9 mouse cellular contexts compared by ENCODE assay signal in genomic region chr2:24181683-24182331, GRCm38 (mm10). TPM values are rescaled to one million over a fixed set of nuclear protein-coding genes. Genes with fewer than 3 reads are reported as not detected.
DNase-seq lines count a peak whose midpoint lies in the region; ATAC-seq and TF ChIP-seq lines count a peak whose summit lies in the region.
"Not testable (repeated sequence)": the region's sequence is repeated elsewhere in the genome, so short reads cannot be mapped to it uniquely, and the experiment has no call there.
"Had no signal": no experiment of that assay in that cellular context is flagged by ENCODE, and none has a peak within 500 bp of the region (broad histone marks: within the 10 kb centered on the region; RNA-seq: fewer than 3 reads in every experiment).

No protein-coding gene starts in this region.

- not testable (repeated sequence) for H3K4me1 ChIP-seq in hindbrain, embryonic 15.5 days (replicated peaks); liver, embryonic 14.5 days (replicated peaks; ENCODE audit: control insufficient read depth in 2 of 2, insufficient read depth in 2 of 2, low read length in 1 of 2); midbrain, postnatal 0 days (ENCODE audit: insufficient read depth, low read length); stomach, postnatal 0 days (replicated peaks; ENCODE audit: control insufficient read depth, insufficient read depth)

- H3K9ac ChIP-seq in hindbrain, embryonic 15.5 days = peak overlapping the region; percentile 14; the same call in 1 of the 2 replicates
- H3K9ac ChIP-seq in liver, embryonic 14.5 days (replicated peaks); midbrain, postnatal 0 days (replicated peaks; ENCODE audit: low read length, poor library complexity, severe bottlenecking); stomach, postnatal 0 days (ENCODE audit: low read length): not testable (repeated sequence)

- not testable (repeated sequence) for H3K36me3 ChIP-seq in hindbrain, embryonic 15.5 days; liver, embryonic 14.5 days (replicated peaks; ENCODE audit: control insufficient read depth, insufficient read depth, low read depth); midbrain, postnatal 0 days (ENCODE audit: insufficient read depth, low read length); stomach, postnatal 0 days (ENCODE audit: control insufficient read depth, insufficient read depth, low read length)

- intact Hi-C loops in gastrocnemius, adult 2 months (cut with DNase I) = not testable (repeated sequence)

- H3K27ac ChIP-seq in gastrocnemius, adult 2 months; hindbrain, embryonic 15.5 days (replicated peaks); liver, embryonic 14.5 days; midbrain, postnatal 0 days (ENCODE audit: low read depth, low read length); stomach, postnatal 0 days (replicated peaks): not testable (repeated sequence)

- not testable (repeated sequence) for H3K4me3 ChIP-seq in gastrocnemius, adult 2 months; hindbrain, embryonic 15.5 days; liver, embryonic 14.5 days (ENCODE audit: insufficient read depth in 1 of 2, low read depth in 2 of 2, low read length in 2 of 2); midbrain, postnatal 0 days (ENCODE audit: low read depth, low read length); stomach, postnatal 0 days (ENCODE audit: low read depth, low read length)

- ATAC-seq in hindbrain, embryonic 15.5 days (ENCODE audit: low FRiP score, low read depth) = peak; percentile 93
- not testable (repeated sequence) for ATAC-seq in liver, embryonic 14.5 days (ENCODE audit: insufficient read depth); stomach, postnatal 0 days (ENCODE audit: low FRiP score, low TSS enrichment)
- peak; percentile 74 for ATAC-seq in midbrain, postnatal 0 days (ENCODE audit: low FRiP score)

- H3K4me2 ChIP-seq in hindbrain, embryonic 15.5 days = peak overlapping the region; percentile 35
- not testable (repeated sequence) for H3K4me2 ChIP-seq in liver, embryonic 14.5 days (ENCODE audit: low read depth); stomach, postnatal 0 days (replicated peaks; ENCODE audit: low read depth)
- peak overlapping the region; percentile 29 for H3K4me2 ChIP-seq in midbrain, postnatal 0 days (ENCODE audit: low read depth, low read length, poor library complexity, severe bottlenecking)

- H3K27me3 ChIP-seq in hindbrain, embryonic 15.5 days; liver, embryonic 14.5 days (ENCODE audit: control insufficient read depth, insufficient read depth, low read length); midbrain, postnatal 0 days (ENCODE audit: insufficient read depth, low read length); stomach, postnatal 0 days (ENCODE audit: control insufficient read depth, insufficient read depth, low read length): not testable (repeated sequence)

- peak; percentile 49 for DNase-seq in adrenal gland, postnatal 10 days
- peak; percentile 32 for DNase-seq in embryo, embryonic 11.5 days (ENCODE audit: low read depth, low spot score)
- peak; percentile 39 for DNase-seq in gastrocnemius, adult 2 months
- DNase-seq in layer of hippocampus, adult 9-10 months (ENCODE audit: low spot score) = peak; percentile 2
- peak in 1 of 3 experiments; percentile 10 for DNase-seq in liver, embryonic 14.5 days (ENCODE audit: low read depth in 3 of 3, low spot score in 3 of 3)
- peak; percentile 80 for DNase-seq in midbrain, postnatal 0 days (ENCODE audit: low spot score)
- peak; percentile 44 for DNase-seq in stomach, postnatal 0 days (ENCODE audit: low spot score)

- not testable (repeated sequence) for H3K9me3 ChIP-seq in hindbrain, embryonic 15.5 days; liver, embryonic 14.5 days (ENCODE audit: control insufficient read depth, low read length); midbrain, postnatal 0 days (ENCODE audit: low read length); stomach, postnatal 0 days (ENCODE audit: control insufficient read depth, low read length)

- not testable (repeated sequence) for TF ChIP-seq EP300 in liver, embryonic 14.5 days (IDR thresholded peaks at IDR 0.05; ENCODE audit: low read depth); stomach, postnatal 0 days (optimal IDR thresholded peaks at IDR 0.05)

- WGBS in hindbrain, embryonic 15.5 days = 12% methylated on average over 14 of the region's 14 CpGs
- 9% methylated on average over 14 of the region's 14 CpGs for WGBS in liver, embryonic 14.5 days (ENCODE audit: insufficient replicate concordance)
- WGBS in midbrain, postnatal 0 days = 13% methylated on average over 14 of the region's 14 CpGs
- 14% methylated on average over 14 of the region's 14 CpGs for WGBS in stomach, postnatal 0 days

- TF ChIP-seq CTCF in gastrocnemius, adult 2 months (IDR thresholded peaks at IDR 0.05) = peak; percentile 47
- peak; percentile 43; the same call in 1 of the 2 replicates for TF ChIP-seq CTCF in liver, embryonic 14.5 days (IDR thresholded peaks at IDR 0.05; ENCODE audit: low read depth)
- TF ChIP-seq CTCF in midbrain, postnatal 0 days (IDR thresholded peaks at IDR 0.05) = peak; percentile 76
- TF ChIP-seq CTCF in stomach, postnatal 0 days (IDR thresholded peaks at IDR 0.05; ENCODE audit: low read depth) = peak; percentile 73

RNA-seq across cellular contexts. Expression of gene Il1f9, which starts 4.5 kb away (rescaled TPM):
- total RNA-seq in adrenal gland, postnatal 10 days (2021) = under 1 TPM; 0.15 to 0.18 TPM
- not detected for total RNA-seq in gastrocnemius, adult 2 months (2021)
- not detected in 2 replicates for polyA plus RNA-seq in hindbrain, embryonic 15.5 days (2015; fragmentation: Nextera tagmentation; extraction: Ambion mirVana)
- polyA plus RNA-seq in liver, embryonic 14.5 days (2012; rRNA removed) = 0.08 and 0.12 TPM in 2 replicates
- 0.08 and 0.11 TPM in 2 replicates for polyA plus RNA-seq in liver, embryonic 14.5 days (2014; fragmentation: Nextera tagmentation; extraction: Ambion mirVana)
- total RNA-seq in midbrain, postnatal 0 days (2014; rRNA removed) = not detected in 2 replicates
- not detected in 2 replicates for polyA plus RNA-seq in midbrain, postnatal 0 days (2015; fragmentation: Nextera tagmentation; extraction: Ambion mirVana)
- polyA plus RNA-seq in stomach, postnatal 0 days (2015; fragmentation: Nextera tagmentation; extraction: Ambion mirVana) = 50.1 and 58.6 TPM in 2 replicates
- total RNA-seq: gastrocnemius, adult 8-10 months had no signal

RNA-seq across cellular contexts. Expression of gene Il1f8, which starts 28.8 kb away (rescaled TPM):
- not detected for total RNA-seq in adrenal gland, postnatal 10 days (2021)
- total RNA-seq in gastrocnemius, adult 2 months (2021) = not detected
- polyA plus RNA-seq in hindbrain, embryonic 15.5 days (2015; fragmentation: Nextera tagmentation; extraction: Ambion mirVana) = not detected in 2 replicates
- not detected in 2 replicates for polyA plus RNA-seq in liver, embryonic 14.5 days (2012; rRNA removed)
- not detected in 2 replicates for polyA plus RNA-seq in liver, embryonic 14.5 days (2014; fragmentation: Nextera tagmentation; extraction: Ambion mirVana)
- total RNA-seq in midbrain, postnatal 0 days (2014; rRNA removed) = not detected in 2 replicates
- not detected in 2 replicates for polyA plus RNA-seq in midbrain, postnatal 0 days (2015; fragmentation: Nextera tagmentation; extraction: Ambion mirVana)
- polyA plus RNA-seq in stomach, postnatal 0 days (2015; fragmentation: Nextera tagmentation; extraction: Ambion mirVana) = 50.5 and 52.4 TPM in 2 replicates
- total RNA-seq: gastrocnemius, adult 8-10 months had no signal

RNA-seq across cellular contexts. Expression of gene Il1f6, which starts 33.4 kb away (rescaled TPM):
- not detected for total RNA-seq in adrenal gland, postnatal 10 days (2021)
- total RNA-seq in gastrocnemius, adult 2 months (2021) = not detected
- not detected in 2 replicates for polyA plus RNA-seq in hindbrain, embryonic 15.5 days (2015; fragmentation: Nextera tagmentation; extraction: Ambion mirVana)
- not detected in 2 replicates for polyA plus RNA-seq in liver, embryonic 14.5 days (2012; rRNA removed)
- polyA plus RNA-seq in liver, embryonic 14.5 days (2014; fragmentation: Nextera tagmentation; extraction: Ambion mirVana) = not detected in 2 replicates
- total RNA-seq in midbrain, postnatal 0 days (2014; rRNA removed) = not detected in 2 replicates
- polyA plus RNA-seq in midbrain, postnatal 0 days (2015; fragmentation: Nextera tagmentation; extraction: Ambion mirVana) = not detected in 2 replicates
- 277 and 287 TPM in 2 replicates for polyA plus RNA-seq in stomach, postnatal 0 days (2015; fragmentation: Nextera tagmentation; extraction: Ambion mirVana)
- total RNA-seq: gastrocnemius, adult 8-10 months had no signal

Comparison
In these comparisons a context has a peak if more than half of its experiments do, and no peak if none do; other contexts are left out.
1. RNA of gene Il1f9, which starts 4.5 kb away (polyA plus RNA-seq): 50.1 to 58.6 TPM in stomach, postnatal 0 days; 0.08 to 0.12 TPM in liver, embryonic 14.5 days, not detected in midbrain, postnatal 0 days and not detected in hindbrain, embryonic 15.5 days; every median in the first group is over 10 times any median in the second.
2. RNA of gene Il1f8, which starts 28.8 kb away (polyA plus RNA-seq): 50.5 to 52.4 TPM in stomach, postnatal 0 days; not detected in hindbrain, embryonic 15.5 days, not detected in liver, embryonic 14.5 days and not detected in midbrain, postnatal 0 days; every median in the first group is over 10 times any median in the second.
3. RNA of gene Il1f6, which starts 33.4 kb away (polyA plus RNA-seq): 277 to 287 TPM in stomach, postnatal 0 days; not detected in hindbrain, embryonic 15.5 days, not detected in liver, embryonic 14.5 days and not detected in midbrain, postnatal 0 days; every median in the first group is over 100 times any median in the second.
4. Peak in every context shown above with its lines, with median percentiles within 50 percentile points of each other: CTCF ChIP-seq.